Mouse (Mus musculus) liver, embryonic 14 days (tissue): ENCODE data around the gene Olfr531. TPM values are rescaled to one million over a fixed set of nuclear protein-coding genes. Genes with fewer than 3 reads are reported as not detected.

Experiments
- polyA plus RNA-seq: library from polyadenylated mRNA; depleted of rRNA; stranded (reverse); fragments of >200 nt; gene quantifications from 2 replicates; pipeline ENCODE4 v1.2.3, GENCODE M21; 2012; rRNA removed

The Olfr531 gene
- polyA plus RNA-seq, result not detected in 2 replicates

GRCm38 (mm10) chr7:140402818-140403217 is at the start of gene Olfr531:
TSS of gene Olfr531 (minus strand) at chr7:140402918.

GRCm38 (mm10) chr7:140421539-140421938 is 18.8 kb upstream of the Olfr531 start, which contains the start of gene Olfr532:
TSS of gene Olfr532 (minus strand) at chr7:140421639.

GRCm38 (mm10) chr7:140376231-140376630 is 26.5 kb downstream of the Olfr531 start, which contains the start of gene Olfr530:
TSS of gene Olfr530 (minus strand) at chr7:140376331.

GRCm38 (mm10) chr7:140361571-140361970 is 41.1 kb downstream of the Olfr531 start, which contains the start of gene Olfr60:
TSS of gene Olfr60 (minus strand) at chr7:140361671.

Other genes with a start within 250 kb of the Olfr531 start
- 0.01 TPM in 2 replicates for gene Sprn, start 248.0 kb downstream of the Olfr531 start, polyA plus RNA-seq
- gene Olfr522, start 238.2 kb downstream of the Olfr531 start, polyA plus RNA-seq, result not detected in 2 replicates
- gene Olfr523, start 229.7 kb downstream of the Olfr531 start, polyA plus RNA-seq, result not detected in 2 replicates
- not detected in 2 replicates for gene Olfr524, start 197.0 kb downstream of the Olfr531 start, polyA plus RNA-seq
- gene Cd163l1, start 184.7 kb downstream of the Olfr531 start, polyA plus RNA-seq, result 0.05 and 0.07 TPM in 2 replicates
- gene 5830411N06Rik, start 155.6 kb downstream of the Olfr531 start, polyA plus RNA-seq, result 0.01 TPM in 1 of 2 replicates, not detected in the other
- not detected in 2 replicates for gene Olfr525, start 82.1 kb downstream of the Olfr531 start, polyA plus RNA-seq
- gene Olfr527, start 68.9 kb downstream of the Olfr531 start, polyA plus RNA-seq, result not detected in 2 replicates
- not detected in 2 replicates for gene Olfr60, start 41.2 kb downstream of the Olfr531 start, polyA plus RNA-seq
- not detected in 2 replicates for gene Olfr530, start 26.6 kb downstream of the Olfr531 start, polyA plus RNA-seq
- not detected in 2 replicates for gene Olfr532, start 18.7 kb upstream of the Olfr531 start, polyA plus RNA-seq
- not detected in 2 replicates for gene Olfr533, start 60.5 kb upstream of the Olfr531 start, polyA plus RNA-seq
- gene Olfr535, start 81.3 kb upstream of the Olfr531 start, polyA plus RNA-seq, result not detected in 2 replicates
- not detected in 2 replicates for gene Olfr536, start 104.5 kb upstream of the Olfr531 start, polyA plus RNA-seq
- not detected in 2 replicates for gene Olfr538, start 165.0 kb upstream of the Olfr531 start, polyA plus RNA-seq
- gene Olfr46, start 198.4 kb upstream of the Olfr531 start, polyA plus RNA-seq, result not detected in 2 replicates
- not detected in 2 replicates for gene Olfr61, start 226.1 kb upstream of the Olfr531 start, polyA plus RNA-seq
- not detected in 2 replicates for gene Olfr53, start 243.5 kb upstream of the Olfr531 start, polyA plus RNA-seq